Mouse (Mus musculus): ENCODE measurements at regions not wholly inside any gene's neighbourhood (a gene's known extent, or its start where the extent isn't known, plus 50 kb on each side); places are given as distances from the start of the nearest gene placed in this dataset.

DNA sequence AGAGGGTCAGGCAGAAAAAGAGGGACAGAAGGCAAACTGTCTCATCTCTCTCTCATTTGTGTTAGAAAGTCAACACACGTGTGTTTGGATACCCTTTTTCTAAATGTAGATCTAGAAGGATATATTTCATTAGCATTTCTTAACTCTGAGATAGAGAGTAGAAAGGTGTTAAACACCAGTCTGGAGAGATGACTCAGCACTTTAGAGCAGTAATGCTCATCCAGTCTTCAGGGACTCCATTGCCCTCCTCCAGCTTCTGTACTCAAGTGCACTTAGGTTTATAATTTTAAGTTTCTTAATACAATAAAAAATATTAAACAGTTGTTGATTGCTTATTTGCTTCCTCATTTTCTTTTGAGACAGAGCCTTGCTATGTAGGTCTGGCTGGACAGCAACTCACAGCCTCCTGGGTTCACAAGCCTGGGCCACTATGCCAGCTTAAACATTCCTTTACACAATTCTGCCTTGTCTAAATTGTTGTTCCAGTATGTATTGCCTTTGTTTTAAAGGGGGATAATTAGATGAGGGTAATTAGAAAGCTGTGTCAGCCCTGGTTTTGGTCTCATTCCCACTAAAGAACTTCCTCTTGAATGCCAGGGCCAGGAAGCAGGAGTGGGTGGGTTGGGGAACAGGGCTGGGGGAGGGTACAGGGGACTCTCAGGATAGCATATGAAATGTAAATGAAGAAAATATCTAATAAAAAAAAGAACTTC is 222.1 kb downstream of the Nfkbiz start:
- no peak for TF ChIP-seq CTCF (IDR thresholded peaks at IDR 0.05; ENCODE audit: insufficient read depth, low read depth, low read length)
- TF ChIP-seq POLR2A (IDR thresholded peaks at IDR 0.05; ENCODE audit: insufficient read depth, low read depth, low read length): no peak

Measured in olfactory bulb, adult 2 months (tissue).